Mouse (Mus musculus) G1E (cell line): ENCODE results near the gene Cntn5. TPM values are rescaled to one million over a fixed set of nuclear protein-coding genes. Genes with fewer than 3 reads are reported as not detected.

Source experiments
- ATAC-seq: 2 replicates; pipeline ENCODE4 v1.8.0; 2016; ENCODE audit warnings: mild to moderate bottlenecking; ENCODE audit not compliant: insufficient number of reproducible peaks, poor library complexity, low FRiP score, severe bottlenecking; ENCODE audit errors: extremely low read depth
- DNase-seq: peaks from one replicate; pipeline ENCODE4 v3.0.0; 2012; ENCODE audit warnings: low spot score
- H3K27me3 ChIP-seq: 2 replicates; pipeline ENCODE4 v1.6.1; 2012; ENCODE audit warnings: mild to moderate bottlenecking, low read length, inconsistent platforms; ENCODE audit not compliant: insufficient read depth
- H3K36me3 ChIP-seq: replicated peaks from 2 replicates; pipeline ENCODE3; 2012; ENCODE audit warnings: mild to moderate bottlenecking, inconsistent platforms
- H3K4me1 ChIP-seq: 2 replicates; pipeline ENCODE4 v1.6.1; 2012; ENCODE audit warnings: low read depth, low read length, inconsistent platforms, mixed read lengths; ENCODE audit not compliant: insufficient read depth
- H3K4me3 ChIP-seq: 2 replicates; pipeline ENCODE4 v1.5.1; 2012; ENCODE audit warnings: low read depth, mild to moderate bottlenecking, inconsistent platforms, low read length, moderate library complexity, mixed read lengths
- H3K9me3 ChIP-seq: replicated peaks from 2 replicates; pipeline ENCODE4 v1.6.1; 2012; ENCODE audit warnings: inconsistent platforms
- CTCF ChIP-seq: IDR thresholded peaks from 2 replicates; pipeline ENCODE4 v1.5.1; 2012; ENCODE audit warnings: low read depth, low read length, inconsistent platforms, mixed read lengths
- GATA1 ChIP-seq: IDR thresholded peaks from 2 replicates; pipeline ENCODE4 v1.6.1; 2012; ENCODE audit warnings: borderline replicate concordance, low read length, inconsistent platforms, mixed read lengths
- GATA2 ChIP-seq: IDR thresholded peaks from 2 replicates; pipeline ENCODE4 v1.6.1; 2012; ENCODE audit warnings: low read depth, low read length, inconsistent platforms, borderline replicate concordance
- POLR2AphosphoS5 ChIP-seq: IDR thresholded peaks from 2 replicates; pipeline ENCODE4 v1.6.1; 2012; ENCODE audit warnings: low read depth, low read length, inconsistent platforms; ENCODE audit not compliant: insufficient replicate concordance
- TAL1 ChIP-seq: conservative IDR thresholded peaks from 2 replicates; pipeline ENCODE4 v1.6.1; 2012; ENCODE audit warnings: low read depth, low read length, inconsistent platforms, mixed read lengths
- polyA plus RNA-seq: library from polyadenylated mRNA; stranded (reverse); fragments of >175 nt; gene quantifications from 2 replicates; pipeline ENCODE4 v1.2.3, GENCODE M21; 2012
- total RNA-seq, 2 experiments: library from RNA; stranded (forward) in 1 of 2; stranded (reverse) in 1 of 2; fragments of 200-1000 nt in 1 of 2; fragments of >200 nt in 1 of 2; fragmentation: Nextera tagmentation in 1 of 2; gene quantifications; 2 replicates each; pipeline ENCODE4 v1.2.3; 2014 to 2017

Cntn5 gene
- total and polyA plus RNA-seq, 3 experiments: not detected

GRCm38 (mm10) chr9:10529113-10529512, 375.5 kb downstream of the Cntn5 start:
- ATAC-seq: no peak
- no peaks in the 10 kb centered on the region for H3K4me1 ChIP-seq

DNA sequence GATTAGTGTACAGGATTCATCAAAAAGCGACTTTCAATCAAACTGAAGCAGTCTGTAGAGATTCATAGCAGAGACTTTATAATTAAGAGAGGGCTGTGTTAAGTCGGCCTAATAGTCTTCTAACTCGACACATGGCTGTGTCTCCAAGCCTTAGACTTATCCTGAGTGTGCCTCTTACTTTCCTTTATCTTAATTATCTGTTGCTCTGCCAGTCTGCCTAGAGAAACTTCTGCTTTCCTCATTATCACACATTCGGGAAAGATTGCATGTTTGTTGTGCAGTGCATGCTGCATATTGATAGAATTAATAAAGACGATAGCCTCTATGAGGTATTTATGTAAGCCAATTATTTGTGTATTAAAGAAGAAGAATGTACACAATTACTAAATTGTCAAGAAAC, 375.9 kb downstream of the Cntn5 start:
- no peaks in the 10 kb centered on the region for H3K4me1 ChIP-seq
- H3K36me3 ChIP-seq: no peaks in the 10 kb centered on the region
- H3K27me3 ChIP-seq: no peaks in the 10 kb centered on the region
- no peak overlapping the region for H3K4me3 ChIP-seq
- DNase-seq (no peak), ATAC-seq (no peak)
- no peak for TF ChIP-seq GATA1
- H3K9me3 ChIP-seq: no peaks in the 10 kb centered on the region

More at GRCm38 (mm10) chr9:10529113-10529512, 375.5 kb downstream of the Cntn5 start:
- no peak overlapping the region for H3K4me3 ChIP-seq
- no peaks in the 10 kb centered on the region for H3K36me3 ChIP-seq
- no peaks in the 10 kb centered on the region for H3K9me3 ChIP-seq
- TF ChIP-seq TAL1 (no peak), POLR2AphosphoS5 (no peak), GATA2 (no peak), CTCF (no peak), GATA1 (no peak)
- no peaks in the 10 kb centered on the region for H3K27me3 ChIP-seq
- no peak for DNase-seq

- DNase-seq: no peak
- no peak for TF ChIP-seq GATA1
- TF ChIP-seq POLR2AphosphoS5: no peak
- TF ChIP-seq CTCF: no peak
- TF ChIP-seq TAL1: no peak
- TF ChIP-seq GATA2: no peak
- H3K36me3 ChIP-seq: no peaks in the 10 kb centered on the region
Observed at GRCm38 (mm10) chr9:10525915-10526667, 378.5 kb downstream of the Cntn5 start.

DNA sequence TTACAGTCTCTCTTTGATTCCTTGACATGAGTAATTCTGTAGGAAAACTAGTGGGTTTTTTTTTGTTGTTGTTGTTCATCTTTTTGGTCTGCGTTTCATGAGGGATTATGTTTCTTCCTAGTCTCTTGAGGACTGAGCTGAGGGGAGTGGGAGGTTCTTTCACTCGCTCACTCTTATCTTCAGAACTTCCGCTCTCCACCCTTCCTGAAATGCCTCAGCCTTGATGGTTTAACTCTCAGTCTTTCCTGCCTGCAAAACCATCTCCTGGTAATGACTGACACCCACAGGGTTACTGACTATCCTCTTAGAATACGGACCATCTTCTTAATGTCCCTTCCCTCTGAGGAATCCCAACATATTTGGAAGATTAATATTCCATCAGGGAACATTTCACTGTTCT, 382.0 kb downstream of the Cntn5 start:
- Histone ChIP-seq H3K9me3 (no peaks in the 10 kb centered on the region), H3K4me3 (no peak overlapping the region), H3K36me3 (no peaks in the 10 kb centered on the region), H3K4me1 (no peaks in the 10 kb centered on the region), H3K27me3 (no peaks in the 10 kb centered on the region)
- TF ChIP-seq POLR2AphosphoS5: no peak
- TF ChIP-seq GATA1: no peak
- TF ChIP-seq CTCF: no peak
- TF ChIP-seq TAL1: no peak
- no peak for TF ChIP-seq GATA2
- ATAC-seq: no peak
- DNase-seq: no peak

More at GRCm38 (mm10) chr9:10525915-10526667, 378.5 kb downstream of the Cntn5 start:
- H3K9me3 ChIP-seq: no peaks in the 10 kb centered on the region
- H3K27me3 ChIP-seq: no peaks in the 10 kb centered on the region
- H3K4me1 ChIP-seq: no peaks in the 10 kb centered on the region
- no peak overlapping the region for H3K4me3 ChIP-seq
- ATAC-seq: no peak

DNA sequence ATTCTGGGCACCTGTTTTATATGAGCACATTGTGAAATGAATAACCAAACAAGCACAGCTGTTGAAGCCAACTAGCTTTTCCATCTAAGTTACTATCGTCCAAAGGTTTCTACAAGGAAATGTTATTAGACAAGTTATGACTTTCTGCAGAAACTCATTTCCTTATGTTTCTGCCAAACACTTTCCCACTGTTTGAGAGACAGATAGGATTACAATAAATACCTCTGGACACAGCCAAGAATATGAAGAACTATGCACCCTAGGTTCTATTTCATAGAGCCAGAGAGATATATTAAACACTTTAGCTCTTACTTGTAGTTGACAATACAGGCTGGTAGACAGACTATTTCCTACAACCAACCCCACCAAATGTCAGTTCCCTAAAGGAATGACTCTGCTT, 383.5 kb downstream of the Cntn5 start:
- DNase-seq: no peak
- Histone ChIP-seq H3K27me3 (no peaks in the 10 kb centered on the region), H3K4me1 (no peaks in the 10 kb centered on the region), H3K9me3 (no peaks in the 10 kb centered on the region), H3K36me3 (no peaks in the 10 kb centered on the region), H3K4me3 (no peak overlapping the region)
- TF ChIP-seq TAL1 (no peak), POLR2AphosphoS5 (no peak), GATA2 (no peak), GATA1 (no peak), CTCF (no peak)
- no peak for ATAC-seq

DNA sequence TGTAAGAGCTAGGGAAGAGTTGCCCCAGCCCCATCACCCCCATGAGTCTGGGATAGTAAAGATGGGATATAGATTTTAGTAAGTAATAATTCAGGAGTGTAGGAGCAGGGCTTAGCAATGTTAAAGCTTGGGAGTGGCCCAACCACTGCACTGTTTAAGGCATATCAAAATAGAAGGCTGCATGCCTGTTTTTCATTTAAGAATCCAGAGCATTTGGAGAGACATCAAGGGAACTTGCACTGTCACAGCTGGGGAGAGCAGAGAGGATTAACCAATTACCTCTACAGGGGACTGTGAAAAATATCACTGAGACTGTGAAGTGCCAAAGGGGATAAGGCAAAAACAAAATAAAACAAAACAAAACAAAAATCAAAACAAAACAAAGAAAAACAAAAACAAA, 412.3 kb downstream of the Cntn5 start:
- H3K9me3 ChIP-seq: no peaks in the 10 kb centered on the region
- no peaks in the 10 kb centered on the region for H3K4me1 ChIP-seq
- DNase-seq: no peak
- no peaks in the 10 kb centered on the region for H3K27me3 ChIP-seq
- ATAC-seq: no peak
- no peaks in the 10 kb centered on the region for H3K36me3 ChIP-seq
- no peak overlapping the region for H3K4me3 ChIP-seq
- TF ChIP-seq CTCF: no peak
- no peak for TF ChIP-seq TAL1
- no peak for TF ChIP-seq GATA1
- no peak for TF ChIP-seq GATA2
